Comparison of ENCODE assay signal across 10 mouse cellular contexts in genomic region chr3:131108094-131108653, GRCm38 (mm10). TPM values are rescaled to one million over a fixed set of nuclear protein-coding genes. Genes with fewer than 3 reads are reported as not detected.
DNase-seq lines count a peak whose midpoint lies in the region; ATAC-seq lines count a peak whose summit lies in the region.
"Had no signal": no experiment of that assay in that cellular context is flagged by ENCODE, and none has a peak within 500 bp of the region (broad histone marks: within the 10 kb centered on the region; RNA-seq: fewer than 3 reads in every experiment).

No protein-coding gene starts in this region.

- H3K27me3 ChIP-seq in kidney, embryonic 15.5 days: peaks cover 90% of the 10 kb centered on the region
- peaks cover 45% of the 10 kb centered on the region for H3K27me3 ChIP-seq in embryonic facial prominence, embryonic 12.5 days
- peaks cover 40% of the 10 kb centered on the region for H3K27me3 ChIP-seq in forebrain, embryonic 15.5 days
- 0 out of 2 replicates have a peak, but pooled peaks cover 4% of the 10 kb centered on the region for H3K27me3 ChIP-seq in midbrain, embryonic 15.5 days (replicated peaks)

- no peak overlapping the region for H3K27ac ChIP-seq in kidney, embryonic 15.5 days
- H3K27ac ChIP-seq in embryonic facial prominence, embryonic 12.5 days: no peak overlapping the region
- no peak overlapping the region for H3K27ac ChIP-seq in forebrain, embryonic 15.5 days (replicated peaks)
- peak overlapping the region; percentile 81 for H3K27ac ChIP-seq in midbrain, embryonic 15.5 days

- DNase-seq in kidney, postnatal 36 days: no peak
- no peak for DNase-seq in adrenal gland, adult (ENCODE audit: inconsistent age in 2 of 2, low spot score in 1 of 2)
- no peak for DNase-seq in thymus, postnatal 14 days
- DNase-seq: adrenal gland, adult 2 months; kidney, adult 8-10 months; lung, postnatal 14 days had no signal

- H3K4me3 ChIP-seq in kidney, embryonic 15.5 days (replicated peaks): peak overlapping the region; percentile 46
- H3K4me3 ChIP-seq in embryonic facial prominence, embryonic 12.5 days: no peak overlapping the region; the same call in 1 of the 2 replicates
- 0 out of 2 replicates have a peak overlapping the region, but pooled peaks have one; percentile 46 for H3K4me3 ChIP-seq in forebrain, embryonic 15.5 days
- H3K4me3 ChIP-seq in midbrain, embryonic 15.5 days: peak overlapping the region; percentile 36

- no peaks in the 10 kb centered on the region for H3K9me3 ChIP-seq in kidney, embryonic 15.5 days (replicated peaks)
- H3K9me3 ChIP-seq in embryonic facial prominence, embryonic 12.5 days: no peaks in the 10 kb centered on the region
- no peaks in the 10 kb centered on the region for H3K9me3 ChIP-seq in forebrain, embryonic 15.5 days
- H3K9me3 ChIP-seq in midbrain, embryonic 15.5 days: no peaks in the 10 kb centered on the region

- H3K9ac ChIP-seq in kidney, embryonic 15.5 days: no peak overlapping the region
- H3K9ac ChIP-seq in embryonic facial prominence, embryonic 12.5 days: no peak overlapping the region
- H3K9ac ChIP-seq in forebrain, embryonic 15.5 days (replicated peaks): peak overlapping the region; percentile 23; the same call in 1 of the 2 replicates
- 0 out of 2 replicates have a peak overlapping the region, but pooled peaks have one; percentile 29 for H3K9ac ChIP-seq in midbrain, embryonic 15.5 days

- H3K4me1 ChIP-seq in kidney, embryonic 15.5 days: peaks cover 67% of the 10 kb centered on the region
- peaks cover 28% of the 10 kb centered on the region for H3K4me1 ChIP-seq in embryonic facial prominence, embryonic 12.5 days
- peaks cover 71% of the 10 kb centered on the region for H3K4me1 ChIP-seq in forebrain, embryonic 15.5 days
- H3K4me1 ChIP-seq in midbrain, embryonic 15.5 days: peaks cover 62% of the 10 kb centered on the region

- no peak for ATAC-seq in kidney, embryonic 15.5 days (replicated peaks; ENCODE audit: low FRiP score)
- no peak for ATAC-seq in embryonic facial prominence, embryonic 12.5 days (ENCODE audit: insufficient number of reproducible peaks, insufficient read depth, low FRiP score, low TSS enrichment)
- ATAC-seq in forebrain, embryonic 15.5 days (replicated peaks): no peak
- no peak for ATAC-seq in midbrain, embryonic 15.5 days (replicated peaks)

- no peaks in the 10 kb centered on the region for H3K36me3 ChIP-seq in kidney, embryonic 15.5 days
- no peaks in the 10 kb centered on the region for H3K36me3 ChIP-seq in embryonic facial prominence, embryonic 12.5 days
- no peaks in the 10 kb centered on the region for H3K36me3 ChIP-seq in forebrain, embryonic 15.5 days
- H3K36me3 ChIP-seq in midbrain, embryonic 15.5 days (replicated peaks): no peaks in the 10 kb centered on the region

- WGBS in kidney, embryonic 15.5 days: 3% methylated on average over 9 of the region's 9 CpGs
- WGBS in embryonic facial prominence, embryonic 12.5 days: under 1% methylated on average over 9 of the region's 9 CpGs
- 4% methylated on average over 9 of the region's 9 CpGs for WGBS in forebrain, embryonic 15.5 days
- 2% methylated on average over 9 of the region's 9 CpGs for WGBS in midbrain, embryonic 15.5 days

- peak overlapping the region; percentile 83 for H3K4me2 ChIP-seq in kidney, embryonic 15.5 days
- peak overlapping the region; percentile 79 for H3K4me2 ChIP-seq in embryonic facial prominence, embryonic 12.5 days (replicated peaks)
- peak overlapping the region; percentile 84 for H3K4me2 ChIP-seq in forebrain, embryonic 15.5 days (replicated peaks)
- H3K4me2 ChIP-seq in midbrain, embryonic 15.5 days: peak overlapping the region; percentile 70

RNA-seq across cellular contexts. Expression of gene Lef1, which starts 2.1 kb away (rescaled TPM):
- polyA plus RNA-seq in kidney, embryonic 15.5 days (2015; fragmentation: Nextera tagmentation; extraction: Ambion mirVana): 25.6 and 26.2 TPM in 2 replicates
- 107 TPM in 2 replicates for polyA plus RNA-seq in embryonic facial prominence, embryonic 12.5 days (2016; fragmentation: Nextera tagmentation; extraction: Ambion mirVana)
- polyA plus RNA-seq in forebrain, embryonic 15.5 days (2015; fragmentation: Nextera tagmentation; extraction: Ambion mirVana): 14.3 and 18.6 TPM in 2 replicates
- 71.4 and 79.6 TPM in 2 replicates for polyA plus RNA-seq in midbrain, embryonic 15.5 days (2015; fragmentation: Nextera tagmentation; extraction: Ambion mirVana)

Comparison
In these comparisons a context has a peak if more than half of its experiments do, and no peak if none do; other contexts are left out.
1. H3K9ac ChIP-seq: peak in forebrain, embryonic 15.5 days (single experiment) and midbrain, embryonic 15.5 days (single experiment); none in kidney, embryonic 15.5 days (single experiment) and embryonic facial prominence, embryonic 12.5 days (single experiment).
2. Peak in every context shown above with its lines, with median percentiles within 50 percentile points of each other: H3K4me2 ChIP-seq.